Mouse (Mus musculus): ENCODE results near the gene Faim2.

- no peak for TF ChIP-seq CTCF (IDR thresholded peaks at IDR 0.05; ENCODE audit: low read depth, low read length)
- TF ChIP-seq TAL1 (conservative IDR thresholded peaks at IDR 0.05; ENCODE audit: low read depth, low read length), result no peak
- no peak for TF ChIP-seq GATA1 (IDR thresholded peaks at IDR 0.05; ENCODE audit: borderline replicate concordance, low read length)
- TF ChIP-seq POLR2AphosphoS5 (IDR thresholded peaks at IDR 0.05; ENCODE audit: insufficient replicate concordance, low read depth, low read length), result no peak
- TF ChIP-seq GATA2 (IDR thresholded peaks at IDR 0.05; ENCODE audit: borderline replicate concordance, low read depth, low read length), result no peak
These were observed 56.3 kb downstream of the Faim2 start for GRCm38 (mm10) chr15:99471677-99472063.
